Mouse (Mus musculus) olfactory bulb, adult 2 months (tissue): ENCODE measurements around the gene Parm1.

Experiments
- CTCF ChIP-seq: fragments of 200-500 bp; IDR thresholded peaks from 2 replicates; pipeline ENCODE4 v1.5.1; 2012; ENCODE audit warnings: low read depth, mild to moderate bottlenecking, low read length, moderate library complexity; ENCODE audit not compliant: insufficient read depth
- POLR2A ChIP-seq: fragments of 200-500 bp; IDR thresholded peaks from 2 replicates; pipeline ENCODE4 v1.6.1; 2012; ENCODE audit warnings: mild to moderate bottlenecking, low read depth, low read length, moderate library complexity; ENCODE audit not compliant: insufficient read depth

DNA sequence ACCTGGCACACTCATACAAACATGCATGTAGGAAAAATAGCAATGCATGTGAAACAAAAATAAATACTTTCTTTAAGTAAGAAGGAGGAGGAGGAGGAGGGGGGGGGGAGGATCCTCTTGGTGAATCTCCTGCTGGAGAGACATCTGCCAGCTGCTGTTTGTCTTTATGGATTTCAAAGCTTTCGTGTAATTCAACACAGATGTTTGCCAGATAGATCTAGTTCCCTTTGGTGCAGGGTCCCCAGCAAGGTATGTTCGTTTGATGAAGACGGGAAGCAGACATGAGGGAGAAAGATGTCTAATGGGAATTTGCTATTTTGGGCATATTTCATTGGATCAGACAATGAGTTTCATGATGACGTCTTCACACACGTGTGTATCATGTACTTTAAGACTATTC lies 23.0 kb upstream of the Parm1 start:
- TF ChIP-seq CTCF (no peak), POLR2A (no peak)
